Comparison of ENCODE assay signal across 8 mouse cellular contexts in genomic region chr2:80447291-80447791, GRCm38 (mm10). TPM values are rescaled to one million over a fixed set of nuclear protein-coding genes. Genes with fewer than 3 reads are reported as not detected.
DNase-seq lines count a peak whose midpoint lies in the region; ATAC-seq and TF ChIP-seq lines count a peak whose summit lies in the region.

Gene Frzb, minus strand, starts transcription at chr2:80447625.

- peaks cover 43% of the 10 kb centered on the region for H3K27me3 ChIP-seq in forebrain, embryonic 12.5 days
- H3K27me3 ChIP-seq in lung, postnatal 0 days (replicated peaks; ENCODE audit: insufficient read depth, low read length), result peaks cover 5% of the 10 kb centered on the region; the same call in 1 of the 2 replicates

- ATAC-seq in forebrain, embryonic 12.5 days (ENCODE audit: low FRiP score), result peak; percentile 74
- ATAC-seq in lung, postnatal 0 days, result peak; percentile 58

- H3K4me2 ChIP-seq in forebrain, embryonic 12.5 days, result peak within 1 kb of the TSS; percentile 98
- peak within 1 kb of the TSS; percentile 96 for H3K4me2 ChIP-seq in lung, postnatal 0 days (replicated peaks; ENCODE audit: low read depth, low read length)

- WGBS in forebrain, embryonic 12.5 days, result 1% methylated on average over 33 of the region's 33 CpGs
- 0% methylated on average over 29 of the region's 33 CpGs for WGBS in lung, postnatal 0 days

- H3K9me3 ChIP-seq in forebrain, embryonic 12.5 days, result no peaks in the 10 kb centered on the region
- peaks cover 2% of the 10 kb centered on the region; the same call in 1 of the 2 replicates for H3K9me3 ChIP-seq in lung, postnatal 0 days (ENCODE audit: low read length)

- H3K4me1 ChIP-seq in forebrain, embryonic 12.5 days, result peaks cover 16% of the 10 kb centered on the region
- peaks cover 8% of the 10 kb centered on the region; the same call in 1 of the 2 replicates for H3K4me1 ChIP-seq in lung, postnatal 0 days (ENCODE audit: insufficient read depth, low read depth, low read length)

- no peaks in the 10 kb centered on the region for H3K36me3 ChIP-seq in forebrain, embryonic 12.5 days (replicated peaks)
- H3K36me3 ChIP-seq in lung, postnatal 0 days (ENCODE audit: insufficient read depth, low read length), result no peaks in the 10 kb centered on the region

- H3K27ac ChIP-seq in forebrain, embryonic 12.5 days, result 0 out of 2 replicates have a peak within 1 kb of the TSS, but pooled peaks have one; percentile 4
- no peak within 1 kb of the TSS for H3K27ac ChIP-seq in lung, postnatal 0 days (ENCODE audit: low read length)

- intact Hi-C loops in heart, postnatal 36 days (cut with DNase I), result loop anchor here (5.0 to 10.0 kb wide), 2 partner anchors 63 to 90 kb away; no protein-coding TSS in a partner anchor

- H3K4me3 ChIP-seq in forebrain, embryonic 12.5 days (replicated peaks), result peak within 1 kb of the TSS; percentile 56
- H3K4me3 ChIP-seq in lung, postnatal 0 days (ENCODE audit: low read depth, low read length), result peak within 1 kb of the TSS; percentile 53

- TF ChIP-seq CTCF in lung, postnatal 0 days (IDR thresholded peaks at IDR 0.05), result no peak

- peak; percentile 45 for DNase-seq in ES-CJ7 (ENCODE audit: low read depth, low spot score)
- DNase-seq in brain, adult 2 months (ENCODE audit: low read depth, low spot score), result peak; percentile 70
- DNase-seq in heart, postnatal 36 days, result peak; percentile 50 to 51
- DNase-seq in layer of hippocampus, adult 8-10 months (ENCODE audit: low spot score in 2 of 2), result peak in 1 of 2 experiments; percentile 21
- peak; percentile 41 for DNase-seq in lung, postnatal 0 days (ENCODE audit: low spot score)
- DNase-seq in retina, embryonic 14.5 days (ENCODE audit: low spot score), result peak; percentile 78
- DNase-seq in thymus, postnatal 14 days, result no peak

- peak within 1 kb of the TSS; percentile 59 for H3K9ac ChIP-seq in forebrain, embryonic 12.5 days
- H3K9ac ChIP-seq in lung, postnatal 0 days (replicated peaks; ENCODE audit: low read depth), result peak within 1 kb of the TSS; percentile 23; the same call in 1 of the 2 replicates

- TF ChIP-seq EP300 in lung, postnatal 0 days (IDR thresholded peaks at IDR 0.05), result no peak

RNA-seq across cellular contexts. Expression of gene Frzb, which starts in this region (rescaled TPM):
- polyA plus RNA-seq in forebrain, embryonic 12.5 days (2016; fragmentation: Nextera tagmentation; extraction: Ambion mirVana), result 8.8 and 11.5 TPM in 2 replicates
- 1 to 10 TPM; 5.3 to 5.9 TPM for total RNA-seq in heart, postnatal 36 days (2021)
- 10 to 100 TPM; 24.6 to 29.1 (median 28.7) TPM for total RNA-seq in layer of hippocampus, adult 8-10 months (2022)
- 0.24 and 0.42 TPM in 2 replicates for polyA plus RNA-seq in lung, postnatal 0 days (2015; fragmentation: Nextera tagmentation; extraction: Ambion mirVana)

Comparison
In these comparisons a context has a peak if more than half of its experiments do, and no peak if none do; other contexts are left out.
1. Peak in DNase-seq, ATAC-seq, H3K4me3 ChIP-seq, H3K9ac ChIP-seq and H3K4me2 ChIP-seq in lung, postnatal 0 days; RNA of the gene not detected or under 1 TPM.